Mouse (Mus musculus) ovary, postnatal 36 days (tissue): ENCODE measurements around the gene Gm20828.
"Not testable (repeated sequence)": the region's sequence is repeated elsewhere in the genome, so short reads cannot be mapped to it uniquely, and the experiment has no call there.

ENCODE experiments used
- DNase-seq: peaks from one replicate; pipeline ENCODE4 v3.0.0; 2022; ENCODE audit warnings: low spot score, mixed read lengths

Gene Gm20828

GRCm38 (mm10) chrY:11199274-11199673 is at the start of gene Gm20828:
Gene Gm20828 (minus strand): TSS chrY:11199374.
- DNase-seq = not testable (repeated sequence)
